Mouse (Mus musculus): ENCODE measurements around the gene Hist1h2be. TPM values are rescaled to one million over a fixed set of nuclear protein-coding genes. Genes with fewer than 3 reads are reported as not detected.
"Not testable (repeated sequence)": the region's sequence is repeated elsewhere in the genome, so short reads cannot be mapped to it uniquely, and the experiment has no call there.

Hist1h2be gene
- polyA plus RNA-seq, 1 experiment from 2014 or later: 3.9 TPM

DNA sequence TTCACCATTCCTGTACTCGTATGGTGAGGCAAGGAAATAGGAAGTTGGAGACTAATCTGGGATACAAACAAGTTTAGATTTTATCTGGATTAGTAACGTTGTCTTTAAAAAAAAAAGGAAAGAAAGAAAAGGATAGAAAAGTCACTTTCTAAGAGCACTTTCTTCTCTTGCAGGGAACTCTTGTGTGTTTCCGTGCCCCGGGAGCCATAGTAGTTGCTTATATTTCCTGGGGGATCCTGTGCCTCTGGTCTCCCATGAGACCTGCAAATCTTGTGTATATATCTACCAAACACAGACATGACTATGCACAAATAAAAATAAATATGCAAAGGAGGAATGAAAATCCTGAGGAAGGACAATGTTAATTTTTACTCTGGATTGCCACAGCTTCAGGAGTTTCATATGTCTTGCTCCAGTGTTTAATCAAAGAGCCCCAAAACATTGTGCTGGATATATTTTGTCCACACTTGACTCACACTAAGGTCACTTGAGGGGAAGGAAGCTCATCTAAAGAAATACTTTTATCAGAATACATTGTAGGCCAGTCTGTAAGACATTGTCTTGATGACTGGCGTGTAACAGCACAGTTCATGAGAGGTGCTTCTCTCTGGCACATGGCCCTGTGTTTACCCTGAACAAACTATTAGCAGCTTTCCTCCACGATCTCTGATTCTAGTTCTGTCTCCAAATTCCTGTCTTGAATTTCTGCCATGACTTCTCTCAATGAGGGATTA lies 43.9 kb downstream of the Hist1h2be start:
- Histone ChIP-seq H3K4me1 (ENCODE audit: control insufficient read depth, insufficient read depth, low read length) (peaks cover 7% of the 10 kb centered on the region; the same call in 1 of the 2 replicates), H3K27me3 (ENCODE audit: control insufficient read depth, insufficient read depth, low read length) (no peaks in the 10 kb centered on the region), H3K36me3 (ENCODE audit: control insufficient read depth, insufficient read depth, low read length) (no peaks in the 10 kb centered on the region), H3K9me3 (ENCODE audit: control insufficient read depth, low read length) (no peaks in the 10 kb centered on the region), H3K27ac (replicated peaks; ENCODE audit: low read depth, low read length) (peak overlapping the region; percentile 94), H3K4me3 (ENCODE audit: low read depth, low read length) (peak overlapping the region; percentile 45), H3K9ac (ENCODE audit: low read length) (peak overlapping the region; percentile 85), H3K4me2 (ENCODE audit: low read depth, severe bottlenecking) (peak overlapping the region; percentile 69)
- DNase-seq (ENCODE audit: low spot score) (peak; percentile 47), ATAC-seq (ENCODE audit: insufficient number of reproducible peaks, low FRiP score, low TSS enrichment, low read depth) (no peak)
- WGBS: 59% methylated on average over 6 of the region's 6 CpGs

DNA sequence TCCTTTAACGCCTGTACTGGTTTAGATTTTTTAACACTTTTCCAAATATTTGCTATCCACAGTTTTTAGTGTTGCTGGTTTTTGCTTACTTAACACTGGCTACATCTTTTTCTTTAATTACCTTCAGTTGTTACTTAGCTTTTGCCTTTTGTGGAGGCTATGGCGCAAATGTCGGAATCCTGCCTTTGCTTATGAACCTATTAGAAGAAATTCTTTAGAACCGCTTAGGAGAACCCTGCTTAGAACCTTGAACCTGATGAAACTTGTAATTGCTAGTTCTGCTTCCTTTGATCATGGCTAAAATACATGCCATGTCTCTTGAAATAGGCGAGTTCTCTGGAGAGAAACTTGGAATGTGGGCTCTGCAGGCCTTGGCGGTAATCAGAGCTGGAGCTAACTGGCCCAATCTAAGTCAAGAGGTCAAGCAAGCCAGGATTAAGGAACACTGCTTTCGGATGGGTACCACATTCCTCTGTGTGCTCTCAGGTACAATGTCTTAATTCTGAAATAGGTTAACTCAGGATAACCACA lies 44.5 kb downstream of the Hist1h2be start:
- DNase-seq (ENCODE audit: low spot score) (peak; percentile 76), ATAC-seq (ENCODE audit: insufficient number of reproducible peaks, low FRiP score, low TSS enrichment, low read depth) (no peak)
- 4% methylated on average over 7 of the region's 7 CpGs for WGBS
- H3K27ac ChIP-seq (replicated peaks; ENCODE audit: low read depth, low read length): peak overlapping the region; percentile 94
- H3K9ac ChIP-seq (ENCODE audit: low read length): peak overlapping the region; percentile 85
- H3K4me1 ChIP-seq (ENCODE audit: control insufficient read depth, insufficient read depth, low read length): peaks cover 7% of the 10 kb centered on the region; the same call in 1 of the 2 replicates
- no peaks in the 10 kb centered on the region for H3K9me3 ChIP-seq (ENCODE audit: control insufficient read depth, low read length)
- no peaks in the 10 kb centered on the region for H3K27me3 ChIP-seq (ENCODE audit: control insufficient read depth, insufficient read depth, low read length)
- H3K4me2 ChIP-seq (ENCODE audit: low read depth, severe bottlenecking): peak overlapping the region; percentile 69
- no peaks in the 10 kb centered on the region for H3K36me3 ChIP-seq (ENCODE audit: control insufficient read depth, insufficient read depth, low read length)
- H3K4me3 ChIP-seq (ENCODE audit: low read depth, low read length): peak overlapping the region; percentile 45

DNA sequence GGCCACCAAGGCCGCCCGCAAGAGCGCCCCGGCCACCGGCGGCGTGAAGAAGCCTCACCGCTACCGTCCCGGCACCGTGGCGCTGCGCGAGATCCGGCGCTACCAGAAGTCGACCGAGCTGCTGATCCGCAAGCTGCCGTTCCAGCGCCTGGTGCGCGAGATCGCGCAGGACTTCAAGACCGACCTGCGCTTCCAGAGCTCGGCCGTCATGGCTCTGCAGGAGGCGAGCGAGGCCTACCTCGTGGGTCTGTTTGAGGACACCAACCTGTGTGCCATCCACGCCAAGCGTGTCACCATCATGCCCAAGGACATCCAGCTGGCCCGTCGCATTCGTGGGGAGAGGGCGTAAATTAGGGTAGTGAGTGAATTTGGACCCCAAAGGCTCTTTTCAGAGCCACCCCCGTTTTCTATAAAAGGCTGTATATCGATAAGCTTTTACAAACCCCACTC lies 45.0 kb downstream of the Hist1h2be start:
- Histone ChIP-seq H3K27ac (replicated peaks; ENCODE audit: low read depth, low read length) (peak overlapping the region; percentile 94), H3K4me2 (ENCODE audit: low read depth, severe bottlenecking) (peak overlapping the region; percentile 69), H3K9ac (ENCODE audit: low read length) (peak overlapping the region; percentile 85), H3K4me3 (ENCODE audit: low read depth, low read length) (peak overlapping the region; percentile 45)
- DNase-seq (ENCODE audit: low spot score): peak; percentile 65
- H3K27me3 ChIP-seq (ENCODE audit: control insufficient read depth, insufficient read depth, low read length); H3K9me3 ChIP-seq (ENCODE audit: control insufficient read depth, low read length); ATAC-seq (ENCODE audit: insufficient number of reproducible peaks, low FRiP score, low TSS enrichment, low read depth); H3K4me1 ChIP-seq (ENCODE audit: control insufficient read depth, insufficient read depth, low read length); H3K36me3 ChIP-seq (ENCODE audit: control insufficient read depth, insufficient read depth, low read length): not testable (repeated sequence)
- 2% methylated on average over 8 of the region's 40 CpGs for WGBS

DNA sequence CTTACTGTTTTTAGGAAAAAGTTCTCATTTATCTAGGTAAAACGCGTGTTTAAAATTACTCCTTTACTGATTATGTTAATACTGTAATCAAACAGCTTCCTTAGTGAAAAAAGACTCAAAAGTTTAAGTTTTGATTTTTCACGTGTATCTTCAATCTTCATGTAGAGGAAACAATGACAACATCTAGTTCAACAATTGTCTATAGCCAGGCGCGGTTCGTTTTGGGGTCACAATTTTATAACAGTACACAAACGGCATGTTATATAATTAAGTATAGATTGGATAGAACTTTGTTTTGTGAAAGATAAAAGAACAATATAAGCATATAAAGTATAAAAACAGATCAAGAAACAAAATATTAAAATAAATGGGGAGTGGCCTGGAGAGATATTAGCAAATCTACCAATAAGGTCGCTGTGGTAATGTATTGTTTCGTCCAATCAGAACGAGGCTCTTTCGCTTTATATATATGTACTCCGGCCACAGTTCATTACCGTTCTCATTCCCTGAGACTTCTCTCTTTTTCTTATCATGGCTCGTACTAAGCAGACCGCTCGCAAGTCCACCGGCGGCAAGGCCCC lies 45.6 kb downstream of the Hist1h2be start, which contains the start of gene Hist1h3d:
TSS of gene Hist1h3d (plus strand) at position 493 of the 581 bp plus-strand sequence.
- Histone ChIP-seq H3K4me3 (ENCODE audit: low read depth, low read length) (peak within 1 kb of the TSS; percentile 45), H3K27ac (replicated peaks; ENCODE audit: low read depth, low read length) (peak within 1 kb of the TSS; percentile 94), H3K9me3 (ENCODE audit: control insufficient read depth, low read length) (no peaks in the 10 kb centered on the region), H3K27me3 (ENCODE audit: control insufficient read depth, insufficient read depth, low read length) (no peaks in the 10 kb centered on the region), H3K36me3 (ENCODE audit: control insufficient read depth, insufficient read depth, low read length) (no peaks in the 10 kb centered on the region), H3K4me1 (ENCODE audit: control insufficient read depth, insufficient read depth, low read length) (peaks cover 5% of the 10 kb centered on the region; the same call in 1 of the 2 replicates), H3K9ac (ENCODE audit: low read length) (peak within 1 kb of the TSS; percentile 85), H3K4me2 (ENCODE audit: low read depth, severe bottlenecking) (peak within 1 kb of the TSS; percentile 69)
- whole genome bisulfite sequencing: under 1% methylated on average over 18 of the region's 18 CpGs
- DNase-seq (ENCODE audit: low spot score): peak; percentile 75
- ATAC-seq (ENCODE audit: insufficient number of reproducible peaks, low FRiP score, low TSS enrichment, low read depth): peak; percentile 68

DNA sequence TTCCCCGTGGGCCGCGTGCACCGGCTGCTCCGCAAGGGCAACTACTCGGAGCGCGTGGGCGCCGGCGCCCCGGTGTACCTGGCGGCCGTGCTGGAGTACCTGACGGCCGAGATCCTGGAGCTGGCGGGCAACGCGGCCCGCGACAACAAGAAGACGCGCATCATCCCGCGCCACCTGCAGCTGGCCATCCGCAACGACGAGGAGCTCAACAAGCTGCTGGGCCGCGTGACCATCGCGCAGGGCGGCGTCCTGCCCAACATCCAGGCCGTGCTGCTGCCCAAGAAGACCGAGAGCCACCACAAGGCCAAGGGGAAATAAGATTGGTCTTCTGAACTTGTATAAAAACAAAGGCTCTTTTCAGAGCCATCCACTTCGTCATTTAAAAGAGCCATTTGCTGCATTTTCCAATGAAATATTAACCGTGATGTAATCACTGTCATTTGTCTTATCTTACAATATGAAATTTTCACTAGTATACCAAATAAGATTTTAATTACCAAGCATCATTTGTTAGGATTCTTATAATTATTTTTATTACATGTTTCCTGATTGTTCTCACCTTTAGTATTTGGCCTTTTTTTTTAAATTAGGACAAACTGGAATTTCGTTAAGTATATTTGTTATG lies 46.3 kb downstream of the Hist1h2be start:
- peak overlapping the region; percentile 43; the same call in 1 of the 2 replicates for H3K4me2 ChIP-seq (ENCODE audit: low read depth, severe bottlenecking)
- ATAC-seq (ENCODE audit: insufficient number of reproducible peaks, low FRiP score, low TSS enrichment, low read depth); H3K4me1 ChIP-seq (ENCODE audit: control insufficient read depth, insufficient read depth, low read length); H3K27me3 ChIP-seq (ENCODE audit: control insufficient read depth, insufficient read depth, low read length); H3K36me3 ChIP-seq (ENCODE audit: control insufficient read depth, insufficient read depth, low read length); H3K9me3 ChIP-seq (ENCODE audit: control insufficient read depth, low read length): not testable (repeated sequence)
- peak overlapping the region; percentile 28 for H3K4me3 ChIP-seq (ENCODE audit: low read depth, low read length)
- H3K9ac ChIP-seq (ENCODE audit: low read length): peak overlapping the region; percentile 60; the same call in 1 of the 2 replicates
- DNase-seq (ENCODE audit: low spot score): peak; percentile 30
- H3K27ac ChIP-seq (replicated peaks; ENCODE audit: low read depth, low read length): peak overlapping the region; percentile 95
- under 1% methylated on average over 6 of the region's 39 CpGs for WGBS

DNA sequence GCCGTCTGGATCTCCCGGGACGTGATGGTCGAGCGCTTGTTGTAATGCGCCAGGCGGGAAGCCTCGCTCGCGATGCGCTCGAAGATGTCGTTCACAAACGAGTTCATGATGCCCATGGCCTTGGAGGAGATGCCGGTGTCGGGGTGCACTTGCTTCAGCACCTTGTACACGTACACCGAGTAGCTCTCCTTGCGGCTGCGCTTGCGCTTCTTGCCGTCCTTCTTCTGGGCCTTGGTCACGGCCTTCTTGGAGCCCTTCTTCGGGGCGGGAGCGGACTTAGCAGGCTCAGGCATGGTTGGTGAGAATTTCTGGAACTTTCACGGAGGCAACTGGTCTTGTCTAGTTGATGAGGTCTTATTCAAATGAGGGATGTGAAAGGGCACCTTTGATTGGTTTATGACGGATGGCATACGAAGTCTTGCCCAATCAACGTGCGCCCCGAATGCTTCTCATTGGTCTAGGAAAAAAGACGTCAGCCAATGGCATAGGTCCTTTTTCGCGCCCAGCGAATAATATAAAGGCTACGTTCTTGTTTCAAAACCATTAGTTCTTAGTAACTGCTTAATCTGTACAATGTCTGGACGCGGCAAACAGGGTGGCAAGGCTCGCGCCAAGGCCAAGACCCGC lies 46.9 kb downstream of the Hist1h2be start, which contains the start of the genes Hist1h2bf and Hist1h2ad:
TSS of gene Hist1h2bf (minus strand) at position 299 of the 627 bp plus-strand sequence.
TSS of gene Hist1h2ad (plus strand) at position 484 of the 627 bp plus-strand sequence.
- H3K4me3 ChIP-seq (ENCODE audit: low read depth, low read length): peak within 1 kb of the TSS; percentile 37
- under 1% methylated on average over 35 of the region's 42 CpGs for WGBS
- ATAC-seq (ENCODE audit: insufficient number of reproducible peaks, low FRiP score, low TSS enrichment, low read depth): peak; percentile 90
- H3K27ac ChIP-seq (replicated peaks; ENCODE audit: low read depth, low read length): peak within 1 kb of the TSS; percentile 95
- peak within 1 kb of the TSS; percentile 80 for H3K4me2 ChIP-seq (ENCODE audit: low read depth, severe bottlenecking)
- not testable (repeated sequence) for H3K4me1 ChIP-seq (ENCODE audit: control insufficient read depth, insufficient read depth, low read length); H3K36me3 ChIP-seq (ENCODE audit: control insufficient read depth, insufficient read depth, low read length); H3K27me3 ChIP-seq (ENCODE audit: control insufficient read depth, insufficient read depth, low read length); H3K9me3 ChIP-seq (ENCODE audit: control insufficient read depth, low read length)
- peak; percentile 91 for DNase-seq (ENCODE audit: low spot score)
- H3K9ac ChIP-seq (ENCODE audit: low read length): peak within 1 kb of the TSS; percentile 82

DNA sequence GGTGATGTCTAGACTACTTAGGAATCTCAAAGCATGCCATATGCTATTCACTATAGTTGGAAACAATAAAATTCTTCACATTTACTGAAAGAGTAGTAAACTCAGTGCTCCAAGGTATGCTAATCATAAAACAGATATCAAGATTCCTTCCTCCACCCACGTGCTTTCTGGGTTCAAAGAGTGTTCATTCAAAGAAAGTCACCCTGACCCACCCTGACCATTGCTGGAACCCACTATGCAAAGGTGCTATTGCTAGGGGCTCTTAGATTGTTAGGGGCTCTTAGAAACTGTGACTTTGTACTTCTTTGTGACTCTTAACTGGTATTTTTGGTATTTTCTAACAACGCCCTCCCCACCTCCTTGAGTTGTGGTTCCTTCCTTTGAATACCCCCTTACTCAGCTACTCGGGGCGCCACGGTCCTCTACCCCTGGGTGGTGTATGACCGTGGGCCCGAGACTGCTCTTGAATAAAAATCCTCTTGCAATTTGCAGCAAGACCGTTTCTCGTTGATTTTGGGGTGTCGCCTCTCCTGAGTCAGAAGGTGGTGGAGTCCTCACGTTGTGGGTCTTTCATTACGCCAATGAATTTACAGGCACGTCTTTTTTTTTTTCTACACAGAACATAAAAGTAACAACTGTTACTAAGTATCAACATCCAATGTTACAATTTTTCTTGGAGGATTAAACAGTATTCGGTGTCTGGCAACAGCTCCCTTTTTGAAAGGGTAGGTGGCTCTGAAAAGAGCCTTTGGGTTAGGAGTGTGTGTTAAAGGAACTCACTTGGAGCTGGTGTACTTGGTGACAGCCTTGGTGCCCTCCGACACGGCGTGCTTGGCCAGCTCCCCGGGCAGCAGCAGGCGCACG lies 47.7 kb downstream of the Hist1h2be start:
- 14% methylated on average over 18 of the region's 20 CpGs for WGBS

More for the DNA sequence above, 47.7 kb downstream of the Hist1h2be start:
- Histone ChIP-seq H3K9ac (ENCODE audit: low read length) (peak overlapping the region; percentile 82), H3K4me2 (ENCODE audit: low read depth, severe bottlenecking) (peak overlapping the region; percentile 80), H3K27ac (replicated peaks; ENCODE audit: low read depth, low read length) (peak overlapping the region; percentile 95), H3K4me3 (ENCODE audit: low read depth, low read length) (peak overlapping the region; percentile 37)
- not testable (repeated sequence) for H3K36me3 ChIP-seq (ENCODE audit: control insufficient read depth, insufficient read depth, low read length); H3K4me1 ChIP-seq (ENCODE audit: control insufficient read depth, insufficient read depth, low read length); ATAC-seq (ENCODE audit: insufficient number of reproducible peaks, low FRiP score, low TSS enrichment, low read depth); H3K9me3 ChIP-seq (ENCODE audit: control insufficient read depth, low read length); H3K27me3 ChIP-seq (ENCODE audit: control insufficient read depth, insufficient read depth, low read length)
- DNase-seq (ENCODE audit: low spot score): peak; percentile 59
